8 mouse cellular contexts compared by ENCODE assay signal in the genomic region with DNA sequence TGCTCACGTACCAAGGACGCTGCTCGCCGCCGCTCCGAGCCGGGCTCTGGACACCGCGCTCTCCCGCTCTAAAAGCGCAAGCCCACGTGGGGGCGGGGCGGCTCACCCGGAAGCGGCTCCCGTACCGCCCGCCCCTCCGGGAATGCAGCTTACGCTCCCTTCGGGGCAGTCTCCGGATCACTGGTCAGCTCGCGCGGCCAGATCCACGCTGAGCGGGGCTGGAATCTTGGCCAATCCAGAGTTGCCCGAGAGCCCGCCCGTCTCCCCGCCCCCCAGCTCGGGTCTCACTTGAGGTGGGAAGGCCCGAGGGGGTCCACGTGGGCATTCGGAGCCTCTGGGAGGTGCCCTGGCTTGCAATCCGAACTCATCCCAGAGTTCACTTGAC. TPM values are rescaled to one million over a fixed set of nuclear protein-coding genes. Genes with fewer than 3 reads are reported as not detected.
DNase-seq lines count a peak whose midpoint lies in the region; ATAC-seq lines count a peak whose summit lies in the region.

Alad (minus strand) TSS at position 70 of the 385 bp plus-strand sequence.

- peak; percentile 81 for ATAC-seq in frontal cortex, adult (ENCODE audit: low TSS enrichment)
- peak; percentile 38 for ATAC-seq in hematopoietic stem cell, adult 5-6 weeks (replicated peaks in 1 of 2; ENCODE audit: insufficient read depth in 1 of 2, low FRiP score in 2 of 2, low TSS enrichment in 1 of 2, low read depth in 1 of 2, poor library complexity in 2 of 2, severe bottlenecking in 2 of 2)

- DNase-seq in NIH3T3 (ENCODE audit: low read depth), result peak; percentile 99
- peak; percentile 81 for DNase-seq in cerebellum, adult 9-10 months
- DNase-seq in layer of hippocampus, postnatal 10 days (ENCODE audit: low spot score in 2 of 2), result peak; percentile 73 to 82
- peak; percentile 93 for DNase-seq in lung, postnatal 10 days
- DNase-seq in ovary, postnatal 14 days (ENCODE audit: low spot score), result peak; percentile 75
- DNase-seq in thymus, postnatal 10 days (ENCODE audit: low spot score in 2 of 2), result peak; percentile 46 to 69

RNA-seq across cellular contexts. Expression of gene Alad, which starts in this region (rescaled TPM):
- total RNA-seq in hematopoietic stem cell, adult 5-6 weeks (2017), result 28.8 and 35.6 TPM in 2 replicates
- total RNA-seq in layer of hippocampus, postnatal 10 days (2021), result 10 to 100 TPM; 27.7 to 28.0 TPM

Comparison
In these comparisons a context has a peak if more than half of its experiments do, and no peak if none do; other contexts are left out.
1. Peak in every context shown above with its lines: DNase-seq and ATAC-seq.